Mouse (Mus musculus) liver, adult 2 months (tissue): Measurements from ENCODE around the gene Adk.

Experiments
- CTCF ChIP-seq: fragments of 200-500 bp; IDR thresholded peaks from 2 replicates; pipeline ENCODE4 v1.5.1; 2011; ENCODE audit warnings: low read depth, low read length, control low read depth
- POLR2A ChIP-seq: fragments of 200-500 bp; IDR thresholded peaks from 2 replicates; pipeline ENCODE4 v1.6.1; 2011; ENCODE audit warnings: low read length, control low read depth; ENCODE audit not compliant: insufficient read depth; ENCODE audit errors: extremely low read depth

- TF ChIP-seq CTCF (no peak), POLR2A (no peak)
These were observed 17.6 kb upstream of the Adk start for GRCm38 (mm10) chr14:21034791-21035190.
